Mouse (Mus musculus): ENCODE measurements at regions not wholly inside any gene's neighbourhood (a gene's known extent, or its start where the extent isn't known, plus 50 kb on each side); places are given as distances from the start of the nearest gene placed in this dataset.

GRCm38 (mm10) chr10:39248486-39248885, 84.9 kb upstream of the Ccn6 start:
- no peak for DNase-seq

GRCm38 (mm10) chr10:39246984-39247383, 83.4 kb upstream of the Ccn6 start:
- DNase-seq, result no peak

GRCm38 (mm10) chr10:39245141-39245540, 81.5 kb upstream of the Ccn6 start:
- DNase-seq, result no peak

GRCm38 (mm10) chr10:39244061-39244460, 80.5 kb upstream of the Ccn6 start:
- DNase-seq, result no peak

- DNase-seq, result no peak
These were observed 78.8 kb upstream of the Ccn6 start for GRCm38 (mm10) chr10:39242398-39242797.

GRCm38 (mm10) chr10:39241922-39242321, 78.3 kb upstream of the Ccn6 start:
- DNase-seq, result no peak

GRCm38 (mm10) chr10:39241486-39241885, 77.9 kb upstream of the Ccn6 start:
- DNase-seq, result no peak

GRCm38 (mm10) chr10:39240966-39241365, 77.4 kb upstream of the Ccn6 start:
- no peak for DNase-seq

- no peak for DNase-seq
These were observed 76.7 kb upstream of the Ccn6 start for GRCm38 (mm10) chr10:39240178-39240791.

- DNase-seq, result peak; percentile 82
These were observed 76.0 kb upstream of the Ccn6 start for GRCm38 (mm10) chr10:39239498-39240177.

- no peak for DNase-seq
These were observed 75.0 kb upstream of the Ccn6 start for GRCm38 (mm10) chr10:39238596-39238995.

- no peak for DNase-seq
These were observed 74.0 kb upstream of the Ccn6 start for GRCm38 (mm10) chr10:39237549-39237948.

- DNase-seq, result no peak
These were observed 70.4 kb upstream of the Ccn6 start for GRCm38 (mm10) chr10:39233926-39234450.

GRCm38 (mm10) chr10:39233191-39233590, 69.6 kb upstream of the Ccn6 start:
- DNase-seq, result no peak

- DNase-seq, result no peak
These were observed 67.2 kb upstream of the Ccn6 start for GRCm38 (mm10) chr10:39230634-39231410.

GRCm38 (mm10) chr10:39229233-39229632, 65.6 kb upstream of the Ccn6 start:
- DNase-seq, result no peak

GRCm38 (mm10) chr10:39228027-39228426, 64.4 kb upstream of the Ccn6 start:
- DNase-seq, result no peak

GRCm38 (mm10) chr10:39227499-39227942, 63.9 kb upstream of the Ccn6 start:
- DNase-seq, result no peak

- no peak for DNase-seq
These were observed 62.9 kb upstream of the Ccn6 start for GRCm38 (mm10) chr10:39226518-39226917.

- DNase-seq, result no peak
These were observed 61.0 kb upstream of the Ccn6 start for GRCm38 (mm10) chr10:39224449-39225094.

- no peak for DNase-seq
These were observed 57.4 kb upstream of the Ccn6 start for GRCm38 (mm10) chr10:39221028-39221427.

- DNase-seq, result no peak
These were observed 55.8 kb upstream of the Ccn6 start for GRCm38 (mm10) chr10:39219366-39219765.

- no peak for DNase-seq
These were observed 54.6 kb upstream of the Ccn6 start for GRCm38 (mm10) chr10:39218151-39218550.
